Mouse (Mus musculus): ENCODE data around the gene Elf5.

Gene Elf5

DNA sequence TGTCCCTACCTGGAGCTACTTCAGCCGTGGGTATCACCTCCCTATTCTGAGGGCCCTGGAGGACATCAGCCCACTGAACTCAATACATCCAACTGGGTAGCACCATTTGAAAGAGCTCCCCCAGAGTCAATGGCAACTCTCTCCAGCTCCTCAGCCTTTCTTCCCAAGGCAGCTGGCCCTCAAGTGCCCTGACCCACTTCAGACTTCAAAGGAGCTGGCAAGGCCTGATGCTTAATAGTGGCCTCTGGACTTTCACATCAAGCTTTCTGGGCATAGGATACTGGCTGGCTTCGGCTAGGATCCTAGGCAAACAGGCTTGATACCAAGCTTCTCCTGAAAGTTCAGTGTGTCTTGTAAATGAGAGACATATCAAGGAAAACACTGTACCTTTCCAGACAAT lies 23.6 kb downstream of the Elf5 start:
- DNase-seq (ENCODE audit: low spot score in 2 of 2) = no peak

DNA sequence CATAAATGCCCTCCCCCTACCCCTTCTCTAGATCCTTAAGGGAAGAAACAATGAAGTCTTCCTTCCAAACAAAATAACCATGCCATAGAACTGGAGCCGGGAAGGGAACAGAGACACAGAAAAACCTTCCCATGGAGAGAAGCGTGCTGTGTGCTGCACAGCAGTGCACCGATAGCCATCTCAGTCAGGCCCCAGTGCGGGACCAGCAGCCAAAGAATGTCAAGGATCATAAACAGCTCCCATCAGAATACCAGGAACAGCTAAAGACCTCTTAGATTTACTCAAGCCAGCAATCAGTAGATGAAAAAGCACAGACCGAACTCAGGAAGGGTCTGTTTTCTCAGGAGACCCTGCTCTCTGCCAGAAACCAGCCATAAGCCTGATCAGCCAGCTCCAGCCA lies 25.0 kb downstream of the Elf5 start:
- DNase-seq (ENCODE audit: low spot score in 2 of 2) = no peak

DNA sequence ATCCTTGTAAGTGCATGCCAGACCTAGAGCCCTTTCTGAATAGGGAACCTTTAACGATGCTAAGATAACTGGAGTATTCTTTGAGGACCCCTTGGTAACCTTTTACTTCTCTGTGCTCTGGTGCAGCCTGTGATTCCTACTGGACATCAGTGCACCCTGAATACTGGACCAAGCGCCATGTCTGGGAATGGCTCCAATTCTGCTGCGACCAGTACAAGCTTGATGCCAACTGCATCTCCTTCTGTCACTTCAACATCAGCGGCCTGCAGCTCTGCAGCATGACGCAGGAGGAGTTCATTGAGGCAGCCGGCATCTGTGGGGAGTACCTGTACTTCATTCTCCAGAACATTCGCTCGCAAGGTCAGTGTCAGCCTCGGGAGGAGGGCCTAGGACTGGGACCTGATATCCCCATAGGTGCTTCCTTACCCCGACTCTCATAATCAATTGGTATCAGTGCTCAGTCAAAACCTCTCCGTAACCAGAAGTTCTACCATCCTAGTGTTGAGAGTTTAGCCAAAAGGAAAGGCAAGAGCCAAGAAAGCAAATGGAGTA lies 27.7 kb downstream of the Elf5 start:
- no peak for DNase-seq (ENCODE audit: low spot score in 2 of 2)

DNA sequence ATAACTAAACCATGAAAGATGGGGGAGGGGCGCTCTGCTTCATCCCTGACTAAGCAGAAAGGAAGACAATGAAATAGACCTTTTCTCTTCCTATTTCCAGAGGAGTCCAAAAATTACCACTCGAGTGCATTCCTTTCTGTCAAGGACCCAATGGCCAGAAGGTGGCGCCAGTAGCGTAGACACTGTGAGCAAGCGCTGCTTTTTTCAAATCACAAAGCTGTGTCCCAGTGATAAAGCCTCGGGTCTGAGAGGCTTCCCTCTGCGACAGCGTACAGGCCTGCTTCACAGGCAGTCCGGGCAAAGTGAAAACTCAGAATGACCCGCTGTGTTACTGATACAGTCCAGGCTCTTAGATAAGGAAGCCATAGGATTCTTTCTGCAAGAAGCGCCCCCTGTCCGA lies 28.2 kb downstream of the Elf5 start:
- peak; percentile 54 to 77 for DNase-seq (ENCODE audit: low spot score in 2 of 2)

DNA sequence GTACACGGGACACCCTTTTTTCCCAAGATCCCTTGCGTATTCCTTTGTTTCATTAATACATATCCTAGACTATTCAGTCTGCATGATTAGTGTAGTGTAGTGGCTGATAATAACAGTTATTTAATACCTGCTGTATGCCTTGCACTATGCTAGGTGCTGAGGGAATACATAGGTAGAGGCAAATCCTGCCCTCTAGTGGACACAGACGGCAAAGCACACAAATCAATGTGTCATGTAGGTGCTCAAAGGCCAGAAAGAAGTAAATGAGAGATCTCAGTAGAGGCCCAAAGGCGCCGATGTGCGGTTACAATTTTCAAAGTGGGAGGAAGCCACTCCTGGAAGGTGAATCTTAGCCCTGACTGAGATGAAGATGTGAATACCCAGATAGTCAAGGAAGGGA lies 34.3 kb downstream of the Elf5 start:
- DNase-seq (ENCODE audit: low spot score in 2 of 2) = no peak

DNA sequence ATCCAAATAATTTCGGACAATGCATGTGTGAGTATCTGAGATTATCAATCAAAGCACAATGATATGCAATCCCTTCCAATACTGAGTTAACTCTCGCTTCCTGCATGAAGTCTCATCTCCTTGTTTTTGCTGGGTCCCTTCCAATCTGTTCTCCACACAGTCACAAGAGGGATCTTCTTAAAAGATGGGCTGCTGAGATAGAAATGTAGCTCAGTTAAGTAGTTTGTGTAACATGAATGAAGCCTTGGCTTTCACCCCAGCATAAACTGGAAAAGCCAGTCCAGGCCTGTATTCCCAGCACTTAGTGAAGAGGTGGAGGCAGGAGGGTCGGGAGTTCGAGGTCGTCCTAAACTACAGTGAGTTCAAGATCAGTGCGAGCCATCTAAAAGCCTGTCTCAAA lies 34.8 kb downstream of the Elf5 start:
- no peak for DNase-seq (ENCODE audit: low spot score in 2 of 2)

DNA sequence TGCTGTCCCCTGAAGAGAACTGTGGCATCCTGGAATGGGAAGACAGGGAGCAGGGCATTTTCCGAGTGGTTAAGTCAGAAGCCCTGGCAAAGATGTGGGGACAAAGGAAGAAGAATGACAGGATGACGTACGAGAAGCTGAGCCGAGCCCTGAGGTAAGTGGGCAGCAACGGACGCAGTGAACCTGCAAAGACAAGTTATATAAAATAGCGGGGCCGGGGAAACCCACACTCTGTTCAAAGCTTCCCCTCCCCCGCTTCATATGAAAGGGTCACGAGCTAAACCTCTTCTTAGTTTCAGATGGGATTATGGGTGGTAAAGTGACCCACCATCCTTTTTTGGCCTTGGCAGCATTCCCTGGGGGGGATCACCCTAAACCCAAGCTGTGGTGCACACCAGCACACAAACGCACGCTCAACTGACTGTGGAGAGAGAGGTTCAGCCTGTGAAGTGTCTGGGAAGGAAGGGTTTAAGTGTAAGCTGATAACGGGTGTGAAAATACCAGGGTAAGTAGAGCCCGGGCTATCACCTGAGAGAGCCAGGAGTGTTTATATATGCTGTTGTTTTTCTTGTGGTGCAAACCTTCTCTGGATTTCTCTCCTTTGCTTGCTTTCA lies 37.6 kb downstream of the Elf5 start:
- no peak for DNase-seq (ENCODE audit: low spot score in 2 of 2)

DNA sequence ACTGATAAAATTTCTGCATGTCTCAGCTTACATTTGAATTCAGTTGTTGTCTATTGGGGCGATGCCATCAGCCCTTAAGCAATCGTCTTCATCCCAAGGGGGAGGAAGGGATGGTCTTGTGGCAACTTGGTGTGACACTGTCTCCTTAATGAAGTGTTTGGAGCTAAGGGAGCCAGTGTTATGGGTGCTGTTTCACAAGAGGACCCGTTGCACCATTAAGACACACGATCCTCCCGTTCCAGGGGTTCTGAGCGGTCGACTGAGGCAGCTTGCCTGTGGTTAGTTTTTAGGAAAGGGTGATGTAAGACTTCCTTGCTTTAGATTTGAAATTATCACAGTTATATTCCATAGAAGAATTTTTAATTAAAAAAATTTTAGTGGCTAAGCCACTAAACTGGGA lies 38.3 kb downstream of the Elf5 start:
- no peak for DNase-seq (ENCODE audit: low spot score in 2 of 2)

DNA sequence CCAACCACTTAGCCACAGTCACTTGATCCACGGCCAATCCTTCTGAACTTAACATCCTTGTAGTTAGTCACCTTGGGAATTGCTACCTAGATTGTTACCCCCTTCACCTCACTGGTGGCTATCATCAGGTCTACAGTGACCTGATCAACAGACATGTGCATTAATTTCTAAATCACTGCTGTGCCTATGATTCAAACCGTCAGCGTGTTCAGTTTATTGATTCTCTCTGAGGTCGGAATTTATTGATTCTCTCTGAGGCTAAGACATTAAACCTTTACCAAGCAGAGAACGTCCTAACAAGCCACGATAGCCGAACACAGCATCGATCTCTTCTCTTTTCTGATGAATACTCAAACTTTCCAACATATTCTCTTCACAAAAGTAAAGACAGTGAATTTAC lies 38.8 kb downstream of the Elf5 start:
- no peak for DNase-seq (ENCODE audit: low spot score in 2 of 2)

DNA sequence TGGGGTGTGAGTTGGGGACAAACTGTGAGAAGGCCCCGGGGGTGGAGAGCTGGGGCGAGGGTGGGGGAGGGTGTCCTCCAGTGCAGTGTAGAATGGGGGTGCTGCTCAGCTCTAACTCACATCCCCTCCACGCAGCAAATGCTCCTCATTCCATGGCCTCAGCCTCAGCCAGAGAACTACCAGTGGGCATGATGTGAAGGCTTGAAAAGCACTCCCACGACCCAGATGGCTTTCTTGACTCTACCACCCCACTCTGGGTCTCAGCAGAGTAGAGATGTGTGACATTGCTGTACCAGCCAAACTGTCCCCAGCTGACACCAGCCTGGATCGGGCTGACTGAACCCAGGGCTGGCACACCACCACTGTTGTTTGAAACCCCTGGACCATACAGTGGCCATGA lies 41.1 kb downstream of the Elf5 start:
- DNase-seq (ENCODE audit: low spot score in 2 of 2) = no peak

DNA sequence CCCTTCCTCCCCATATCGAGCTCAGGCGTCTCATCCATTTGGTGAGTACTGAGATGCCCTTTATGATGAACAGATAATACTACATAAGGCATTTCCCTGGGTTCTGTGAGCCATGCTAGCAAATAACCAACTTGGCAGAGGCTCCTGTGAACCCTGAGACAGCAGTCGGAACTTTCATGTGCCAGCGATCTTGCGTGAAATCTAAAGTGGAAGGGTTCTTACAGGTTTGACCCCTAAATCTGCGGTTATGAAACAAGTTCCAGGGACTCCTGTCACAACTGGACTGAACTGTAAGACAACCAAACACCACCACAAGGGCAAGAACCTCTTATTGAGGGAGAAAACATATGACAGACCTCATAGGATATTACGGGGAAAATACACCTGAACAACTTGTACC lies 44.3 kb downstream of the Elf5 start:
- no peak for DNase-seq (ENCODE audit: low spot score in 2 of 2)

DNA sequence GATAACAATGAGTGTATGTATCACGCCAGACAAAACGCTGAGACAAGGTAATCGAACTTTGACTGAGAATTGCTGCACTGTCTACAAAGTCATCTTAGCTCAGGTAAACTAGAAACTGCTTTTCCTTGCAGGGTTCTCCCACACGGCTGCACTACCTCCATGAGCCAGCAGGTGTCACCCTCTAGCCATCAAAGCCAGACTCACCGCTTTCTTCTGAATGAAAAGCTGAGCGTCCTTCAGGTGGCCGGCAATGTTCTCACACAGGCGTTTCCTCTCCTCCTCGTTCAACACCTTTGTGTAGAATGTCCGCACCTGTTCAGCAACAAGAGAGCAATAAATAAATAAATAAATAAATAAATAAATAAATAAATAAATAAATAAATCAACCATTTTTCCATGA lies 45.2 kb downstream of the Elf5 start:
- DNase-seq (ENCODE audit: low spot score in 2 of 2) = peak; percentile 48 to 81

DNA sequence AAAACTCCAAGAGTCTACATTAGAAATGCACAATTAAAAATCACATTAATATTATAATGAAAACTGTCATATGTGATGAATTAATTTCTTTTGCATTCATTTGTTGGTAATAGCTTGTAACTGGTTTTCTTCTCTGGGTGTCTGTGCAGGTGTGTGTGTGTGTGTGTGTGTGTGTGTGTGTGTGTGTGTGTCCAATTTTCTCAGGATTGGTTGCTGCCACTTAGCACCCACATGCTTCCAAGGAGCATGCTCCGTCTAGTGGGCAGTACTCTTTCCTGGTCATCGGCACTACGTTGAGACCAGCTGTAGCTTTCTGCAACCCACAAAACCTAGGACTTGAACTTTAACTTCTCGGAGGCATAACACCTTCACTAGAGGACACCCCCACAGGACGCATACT lies 45.6 kb downstream of the Elf5 start:
- DNase-seq (ENCODE audit: low spot score in 2 of 2) = no peak

DNA sequence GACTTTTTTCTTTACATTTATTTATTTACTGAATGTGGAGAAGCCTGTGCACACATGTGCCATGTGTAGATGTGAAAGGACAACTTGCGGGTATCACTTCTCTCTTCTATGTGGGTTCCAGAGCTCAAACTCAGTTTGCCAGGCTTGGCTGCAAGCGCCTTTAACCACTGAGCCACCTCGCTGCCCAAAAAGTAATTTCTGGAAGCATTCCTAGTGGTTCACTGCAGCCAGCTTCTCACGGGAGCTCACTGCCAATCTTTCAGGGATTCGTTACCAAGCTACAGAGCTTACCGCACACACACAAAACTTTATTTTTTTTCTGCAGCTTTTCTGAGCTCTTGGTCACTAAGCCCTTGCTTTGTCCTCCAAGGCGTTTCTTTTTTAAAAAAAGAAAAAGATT lies 46.1 kb downstream of the Elf5 start:
- DNase-seq (ENCODE audit: low spot score in 2 of 2) = no peak

DNA sequence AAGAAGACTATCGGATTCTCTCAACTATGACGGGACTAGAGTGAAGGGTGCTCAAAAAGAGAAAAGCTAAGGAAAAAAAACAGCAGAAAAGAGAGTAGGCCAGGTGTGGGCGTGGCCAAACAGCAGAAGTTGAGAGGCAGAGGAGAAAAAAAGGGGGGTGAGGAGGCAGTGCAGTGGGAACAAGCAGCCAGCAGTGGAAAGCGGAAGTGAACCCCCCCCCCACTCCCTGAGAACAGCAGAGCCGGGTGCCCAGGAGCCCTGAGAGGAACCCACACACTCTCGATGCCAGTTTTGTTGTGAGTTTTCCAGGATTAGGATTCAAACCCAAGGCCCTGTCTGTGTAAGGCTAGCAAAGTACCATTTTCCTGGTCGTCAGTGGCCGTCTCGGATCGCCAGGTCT lies 47.6 kb downstream of the Elf5 start:
- DNase-seq (ENCODE audit: low spot score in 2 of 2) = no peak

DNA sequence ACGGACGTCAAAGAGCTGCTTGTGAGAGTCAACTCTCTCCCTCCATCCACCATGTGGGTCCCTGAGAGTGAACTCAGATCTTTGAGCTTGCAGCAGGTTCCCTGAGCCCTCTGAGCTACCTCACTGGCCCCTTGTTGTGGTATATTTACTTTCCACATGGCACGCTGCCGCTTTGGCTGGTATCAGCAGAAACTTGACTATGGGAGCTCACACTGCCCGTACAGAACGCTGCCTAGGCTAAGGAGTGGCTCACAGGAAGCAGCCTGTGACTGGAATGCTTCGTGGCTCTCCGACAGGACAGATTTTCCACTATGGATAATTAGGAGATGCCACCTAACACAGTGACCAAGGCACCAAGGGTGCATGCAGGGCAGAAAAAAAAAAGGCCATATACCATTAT lies 49.7 kb downstream of the Elf5 start:
- DNase-seq (ENCODE audit: low spot score in 2 of 2) = no peak

DNA sequence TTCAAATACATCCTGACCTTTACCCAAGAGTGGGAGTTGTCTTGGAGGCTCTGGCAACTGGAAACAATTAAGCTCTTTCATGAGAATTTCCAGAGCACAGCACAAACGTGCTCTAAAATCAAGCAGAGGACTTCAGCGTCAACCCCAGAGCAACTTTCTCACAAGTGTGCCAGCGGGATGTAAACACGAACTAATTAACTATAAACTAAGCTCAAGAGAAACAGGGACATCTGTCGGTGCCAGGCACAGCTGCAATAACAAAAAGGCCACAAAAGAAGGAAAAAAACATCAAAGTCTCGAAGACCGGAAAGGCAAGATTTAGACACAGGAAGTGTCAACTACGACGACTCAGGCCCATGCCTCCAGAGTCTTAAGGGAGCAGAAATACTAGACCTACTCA lies 50.3 kb downstream of the Elf5 start:
- no peak for DNase-seq (ENCODE audit: low spot score in 2 of 2)

DNA sequence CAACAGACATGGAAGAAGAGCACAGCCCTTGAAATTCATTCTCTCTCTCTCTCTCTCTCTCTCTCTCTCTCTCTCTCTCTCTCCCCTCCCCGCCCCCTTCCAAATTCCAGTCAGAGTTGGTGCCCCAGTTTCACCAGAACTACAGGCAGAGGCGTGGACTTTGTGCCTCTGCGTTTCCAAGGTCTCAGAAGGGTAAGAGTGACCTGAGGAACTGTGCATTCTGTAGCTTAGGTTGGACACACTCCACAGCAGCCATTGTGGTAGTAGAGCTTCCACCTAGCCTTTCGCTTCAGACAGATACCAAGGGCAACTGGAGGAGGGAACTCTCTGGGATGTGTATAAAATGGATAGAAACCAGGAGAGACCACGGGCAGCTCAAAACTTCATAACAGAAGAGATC lies 51.3 kb downstream of the Elf5 start:
- no peak for DNase-seq (ENCODE audit: low spot score in 2 of 2)

DNA sequence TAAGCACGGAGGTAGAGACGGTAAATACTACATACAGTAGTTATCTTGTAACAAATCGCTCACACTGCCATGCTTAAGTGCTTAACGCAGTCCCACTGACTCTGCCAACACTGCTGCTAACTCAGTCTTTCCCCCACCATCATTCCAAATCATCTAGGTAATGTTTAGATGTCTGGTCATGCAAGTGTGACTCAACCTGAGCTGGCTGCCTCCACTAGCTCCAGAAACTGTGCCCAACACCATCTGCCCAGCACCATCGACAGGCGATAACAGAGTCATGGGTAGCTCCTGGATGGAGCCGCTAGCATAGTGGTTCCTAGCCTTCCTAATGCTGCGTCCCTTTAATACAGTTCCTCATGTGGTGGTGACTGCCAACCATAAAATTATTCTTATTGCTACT lies 53.0 kb downstream of the Elf5 start:
- no peak for DNase-seq (ENCODE audit: low spot score in 2 of 2)

DNA sequence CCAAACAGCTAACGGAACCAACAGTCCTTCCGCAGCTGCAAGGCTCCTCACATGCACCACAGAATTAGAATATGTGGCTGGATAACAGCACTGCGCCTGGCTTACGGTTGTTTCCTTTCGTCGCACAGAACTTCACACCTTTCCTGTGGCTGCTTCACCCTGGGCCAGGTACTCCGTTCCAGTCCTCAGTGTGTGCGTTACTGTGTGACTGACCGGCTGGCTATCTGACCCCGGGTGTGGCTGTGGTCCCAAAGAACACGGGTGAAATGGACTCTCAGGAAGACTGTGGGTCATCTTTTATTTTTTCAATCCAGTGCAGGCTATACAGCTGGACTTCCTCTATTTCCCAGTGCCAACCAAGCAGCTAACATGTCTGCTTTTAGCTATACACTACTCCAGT lies 53.9 kb downstream of the Elf5 start:
- no peak for DNase-seq (ENCODE audit: low spot score in 2 of 2)

DNA sequence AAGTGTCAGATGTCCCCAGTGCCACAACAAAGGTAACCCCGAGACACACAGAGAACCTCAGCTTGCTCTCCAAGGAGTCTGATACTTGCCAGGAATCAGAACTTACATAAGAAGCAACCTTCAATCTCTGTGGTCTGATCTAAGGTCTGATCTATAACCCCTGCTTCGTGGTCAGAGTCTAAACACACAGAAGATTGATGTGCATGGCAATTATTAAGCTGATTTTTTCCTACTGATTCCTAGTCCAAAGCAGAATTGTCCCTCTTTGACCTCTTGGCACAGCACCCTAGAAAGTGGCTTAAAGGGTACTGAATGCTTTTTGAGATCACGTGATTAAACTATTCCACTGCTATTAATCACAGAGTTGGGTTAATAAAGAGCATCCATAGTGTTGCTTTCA lies 54.8 kb downstream of the Elf5 start:
- no peak for DNase-seq (ENCODE audit: low spot score in 2 of 2)

DNA sequence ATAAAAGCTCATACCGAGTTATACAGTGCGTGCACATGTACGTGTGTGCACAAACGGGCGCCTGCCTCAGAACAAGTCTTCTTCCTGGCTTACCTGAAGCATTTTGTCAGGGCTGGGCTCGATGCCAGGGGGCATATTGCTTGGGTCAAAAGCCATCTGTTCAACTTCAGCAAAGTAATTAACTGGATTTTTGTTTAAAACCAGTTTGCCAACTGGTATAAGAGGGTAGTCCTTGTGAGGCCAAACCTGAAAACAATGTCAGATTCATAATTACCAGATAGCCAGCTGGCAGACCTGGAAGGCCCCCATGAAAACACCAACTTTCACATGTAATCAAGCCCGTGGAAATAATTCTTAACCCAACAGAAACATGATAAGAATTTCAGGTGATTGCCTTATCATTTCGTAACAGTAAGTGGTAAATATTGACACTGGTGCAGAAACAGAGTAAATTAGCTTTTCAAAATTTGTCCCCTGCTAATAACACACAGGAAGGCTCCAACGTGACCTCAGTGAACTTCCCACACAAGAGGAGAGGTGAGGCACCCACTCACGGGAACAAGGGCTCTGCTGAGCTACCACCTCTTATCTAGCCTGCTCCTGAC lies 55.6 kb downstream of the Elf5 start:
- no peak for DNase-seq (ENCODE audit: low spot score in 2 of 2)

DNA sequence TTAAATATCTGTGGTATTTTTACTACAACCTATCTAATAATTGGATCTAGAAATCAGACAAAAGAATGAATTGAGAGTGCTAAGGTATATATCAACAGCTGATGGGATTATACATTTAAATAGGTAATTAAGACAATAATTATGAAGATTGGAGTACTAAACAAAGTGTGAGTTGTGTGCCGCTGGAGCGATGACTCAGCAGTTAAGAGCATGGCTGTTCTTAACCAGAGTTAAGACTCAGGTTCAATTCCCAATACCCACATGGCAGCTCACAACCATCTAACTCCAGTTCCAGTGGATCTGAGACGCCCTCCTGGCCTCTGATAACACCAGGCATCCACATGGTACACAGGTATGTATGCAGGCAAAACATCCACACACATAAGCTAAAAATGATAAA lies 61.9 kb downstream of the Elf5 start:
- DNase-seq (ENCODE audit: low spot score in 2 of 2) = no peak

DNA sequence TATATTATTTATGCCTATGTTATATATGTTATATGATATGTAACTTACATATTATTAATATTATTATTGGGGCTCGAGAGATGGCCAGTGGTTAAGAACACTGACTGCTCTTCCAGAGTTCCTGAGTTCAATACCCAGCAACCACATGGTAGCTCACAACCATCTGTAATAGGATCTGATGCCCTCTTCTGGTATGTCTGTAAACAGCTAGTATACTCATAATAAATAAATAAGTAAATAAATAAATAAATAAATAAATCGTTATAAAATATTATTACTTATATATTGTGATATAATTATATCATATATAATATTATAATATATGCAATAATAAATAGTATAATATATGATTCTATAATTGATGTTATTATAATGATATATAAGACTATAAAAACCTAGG lies 64.7 kb downstream of the Elf5 start:
- DNase-seq (ENCODE audit: low spot score in 2 of 2) = no peak

Data from frontal cortex, postnatal 10 days (tissue).